Mouse (Mus musculus) stomach, postnatal 0 days (tissue): Measurements from ENCODE around the gene Enpp6.

Experiments
- CTCF ChIP-seq: IDR thresholded peaks from 2 replicates; pipeline ENCODE4 v1.5.1; 2016; ENCODE audit warnings: antibody characterized with exemption, low read depth, mild to moderate bottlenecking, moderate library complexity
- EP300 ChIP-seq: optimal IDR thresholded peaks from 2 replicates; pipeline ENCODE3; 2016; ENCODE audit warnings: antibody characterized with exemption

DNA sequence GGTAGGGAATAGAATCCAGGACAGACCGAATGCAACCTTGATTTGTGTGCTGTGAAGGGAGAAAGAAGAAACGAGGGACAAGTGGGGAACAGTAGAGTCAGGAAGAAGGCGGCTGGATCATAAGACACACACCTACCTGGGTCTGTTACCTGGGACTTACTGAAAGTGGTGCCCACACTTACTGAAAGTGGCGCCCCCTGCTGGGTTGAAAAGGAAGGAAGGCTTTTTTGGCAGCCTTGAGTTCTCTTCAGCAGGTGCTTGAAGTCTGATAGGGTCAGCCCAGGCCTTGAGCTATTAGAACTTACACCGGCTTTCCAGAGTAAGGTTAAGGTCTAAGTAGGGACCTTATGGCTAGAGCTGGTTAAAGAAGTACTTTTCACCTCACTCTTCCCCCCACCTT is 40.5 kb upstream of the Enpp6 start:
- TF ChIP-seq CTCF, result peak; percentile 62
- TF ChIP-seq EP300, result no peak
